Mouse (Mus musculus): ENCODE results near the gene Rtn4. TPM values are rescaled to one million over a fixed set of nuclear protein-coding genes. Genes with fewer than 3 reads are reported as not detected.

The Rtn4 gene
- total and polyA plus RNA-seq, 3 experiments = 46.5 to 202 (median 57.8) TPM

- no peaks in the 10 kb centered on the region for H3K27me3 ChIP-seq (ENCODE audit: control insufficient read depth in 1 of 2, insufficient read depth in 2 of 2, low read length in 2 of 2)
- no peak for DNase-seq (ENCODE audit: low read depth, low spot score)
- H3K9ac ChIP-seq (ENCODE audit: control insufficient read depth, low read depth, low read length, poor library complexity, severe bottlenecking) = no peak overlapping the region
- H3K79me2 ChIP-seq (ENCODE audit: control insufficient read depth, insufficient read depth, low read length, poor library complexity) = peaks cover 13% of the 10 kb centered on the region; the same call in 1 of the 2 replicates
- H3K27ac ChIP-seq (ENCODE audit: control insufficient read depth, low read depth, low read length) = no peak overlapping the region
- H3K4me1 ChIP-seq (ENCODE audit: control insufficient read depth in 1 of 2, insufficient read depth in 2 of 2, low read length in 2 of 2) = peaks cover 0 to 2% of the 10 kb centered on the region in 2 experiments; a peak in 1 of 4 replicates
- TF ChIP-seq NRF1 (IDR thresholded peaks at IDR 0.05; ENCODE audit: insufficient read depth, low read depth, low read length, poor library complexity, severe bottlenecking) = no peak
- TF ChIP-seq SIN3A (IDR thresholded peaks at IDR 0.05; ENCODE audit: low read length) = no peak
- no peak for TF ChIP-seq KAT2A (conservative IDR thresholded peaks at IDR 0.05; ENCODE audit: low read depth, low read length)
- TF ChIP-seq CTCF (IDR thresholded peaks at IDR 0.05 in 2 of 3, conservative IDR thresholded peaks at IDR 0.05 in 1 of 3; ENCODE audit: control insufficient read depth in 1 of 3, insufficient read depth in 1 of 3, low read depth in 2 of 3, low read length in 3 of 3, poor library complexity in 1 of 3, severe bottlenecking in 1 of 3) = no peak
- no peak for TF ChIP-seq RCOR1 (IDR thresholded peaks at IDR 0.05; ENCODE audit: low read depth, low read length)
- no peak for TF ChIP-seq ETS1 (IDR thresholded peaks at IDR 0.05; ENCODE audit: low read depth, low read length)
- no peaks in the 10 kb centered on the region for H3K9me3 ChIP-seq (replicated peaks; ENCODE audit: insufficient read depth, low read length)
- no peak overlapping the region for H3K4me3 ChIP-seq (ENCODE audit: control insufficient read depth in 1 of 2, insufficient read depth in 1 of 2, low read depth in 2 of 2, low read length in 2 of 2)
- H3K36me3 ChIP-seq (ENCODE audit: control insufficient read depth in 1 of 2, insufficient read depth in 2 of 2, low read length in 2 of 2) = peaks cover 2 to 4% of the 10 kb centered on the region in 2 experiments; a peak in 3 of 4 replicates
Observed at GRCm38 (mm10) chr11:29725167-29725566, 32.4 kb downstream of the Rtn4 start.

- peaks cover 13% of the 10 kb centered on the region; the same call in 1 of the 2 replicates for H3K79me2 ChIP-seq (ENCODE audit: control insufficient read depth, insufficient read depth, low read length, poor library complexity)
- peaks cover 3 to 6% of the 10 kb centered on the region in 2 experiments; a peak in 3 of 4 replicates for H3K36me3 ChIP-seq (ENCODE audit: control insufficient read depth in 1 of 2, insufficient read depth in 2 of 2, low read length in 2 of 2)
- H3K27ac ChIP-seq (ENCODE audit: control insufficient read depth, low read depth, low read length) = no peak overlapping the region
- H3K4me1 ChIP-seq (ENCODE audit: control insufficient read depth in 1 of 2, insufficient read depth in 2 of 2, low read length in 2 of 2) = peaks cover 0 to 2% of the 10 kb centered on the region in 2 experiments; a peak in 1 of 4 replicates
- no peak overlapping the region for H3K9ac ChIP-seq (ENCODE audit: control insufficient read depth, low read depth, low read length, poor library complexity, severe bottlenecking)
- no peaks in the 10 kb centered on the region for H3K9me3 ChIP-seq (replicated peaks; ENCODE audit: insufficient read depth, low read length)
- no peak for DNase-seq (ENCODE audit: low read depth, low spot score)
- no peak overlapping the region for H3K4me3 ChIP-seq (ENCODE audit: control insufficient read depth in 1 of 2, insufficient read depth in 1 of 2, low read depth in 2 of 2, low read length in 2 of 2)
- TF ChIP-seq CTCF (IDR thresholded peaks at IDR 0.05 in 2 of 3, conservative IDR thresholded peaks at IDR 0.05 in 1 of 3; ENCODE audit: control insufficient read depth in 1 of 3, insufficient read depth in 1 of 3, low read depth in 2 of 3, low read length in 3 of 3, poor library complexity in 1 of 3, severe bottlenecking in 1 of 3) (peak in 1 of 3 experiments; percentile 15; a peak in 1 of 6 replicates), E2F4 (IDR thresholded peaks at IDR 0.05; ENCODE audit: borderline replicate concordance, low read depth, low read length) (no peak)
- no peaks in the 10 kb centered on the region for H3K27me3 ChIP-seq (ENCODE audit: control insufficient read depth in 1 of 2, insufficient read depth in 2 of 2, low read length in 2 of 2)
Observed at GRCm38 (mm10) chr11:29725610-29726009, 32.9 kb downstream of the Rtn4 start.

- no peak overlapping the region for H3K4me3 ChIP-seq (ENCODE audit: control insufficient read depth in 1 of 2, insufficient read depth in 1 of 2, low read depth in 2 of 2, low read length in 2 of 2)
- H3K27ac ChIP-seq (ENCODE audit: control insufficient read depth, low read depth, low read length) = no peak overlapping the region
- H3K9me3 ChIP-seq (replicated peaks; ENCODE audit: insufficient read depth, low read length) = no peaks in the 10 kb centered on the region
- H3K79me2 ChIP-seq (ENCODE audit: control insufficient read depth, insufficient read depth, low read length, poor library complexity) = peaks cover 6% of the 10 kb centered on the region; the same call in 1 of the 2 replicates
- no peak overlapping the region for H3K9ac ChIP-seq (ENCODE audit: control insufficient read depth, low read depth, low read length, poor library complexity, severe bottlenecking)
- TF ChIP-seq ZC3H11A (IDR thresholded peaks at IDR 0.05; ENCODE audit: low read depth, low read length) (no peak), MAX (IDR thresholded peaks at IDR 0.05; ENCODE audit: low read length) (0 out of 2 replicates have a peak, but pooled peaks have one; percentile 15)
- H3K36me3 ChIP-seq (ENCODE audit: control insufficient read depth in 1 of 2, insufficient read depth in 2 of 2, low read length in 2 of 2) = peaks cover 3 to 6% of the 10 kb centered on the region in 2 experiments; a peak in 3 of 4 replicates
- peak; percentile 76 for DNase-seq (ENCODE audit: low read depth, low spot score)
- peaks cover 0 to 2% of the 10 kb centered on the region in 2 experiments; a peak in 1 of 4 replicates for H3K4me1 ChIP-seq (ENCODE audit: control insufficient read depth in 1 of 2, insufficient read depth in 2 of 2, low read length in 2 of 2)
- no peaks in the 10 kb centered on the region for H3K27me3 ChIP-seq (ENCODE audit: control insufficient read depth in 1 of 2, insufficient read depth in 2 of 2, low read length in 2 of 2)
Observed at GRCm38 (mm10) chr11:29727901-29728300, 35.2 kb downstream of the Rtn4 start.

Measured in MEL (cell line).